Mouse (Mus musculus) lung, embryonic 15.5 days (tissue): Measurements from ENCODE around the gene Adarb2. TPM values are rescaled to one million over a fixed set of nuclear protein-coding genes. Genes with fewer than 3 reads are reported as not detected.

ENCODE experiments used
- ATAC-seq: fragments of 200-750 bp; cut with Nextera tagmentation; 2 replicates; pipeline ENCODE4 v1.8.0; 2017; ENCODE audit warnings: moderate number of reproducible peaks, borderline replicate concordance; ENCODE audit not compliant: low FRiP score, low TSS enrichment; ENCODE audit errors: extremely low read depth
- H3K27ac ChIP-seq: fragments of 300-500 bp; sonication (generic); 2 replicates; pipeline ENCODE4 v1.5.1; 2015; ENCODE audit warnings: moderate library complexity, mild to moderate bottlenecking, inconsistent platforms
- H3K27me3 ChIP-seq: fragments of 300-500 bp; sonication (generic); 2 replicates; pipeline ENCODE4 v1.6.1; 2015; ENCODE audit warnings: inconsistent platforms
- H3K36me3 ChIP-seq: fragments of 300-500 bp; sonication (generic); 2 replicates; pipeline ENCODE4 v1.6.1; 2015; ENCODE audit warnings: inconsistent platforms
- H3K4me1 ChIP-seq: fragments of 300-500 bp; sonication (generic); 2 replicates; pipeline ENCODE4 v1.6.1; 2015; ENCODE audit warnings: inconsistent platforms
- H3K4me2 ChIP-seq: fragments of 300-500 bp; sonication (generic); 2 replicates; pipeline ENCODE4 v1.6.1; 2015; ENCODE audit warnings: inconsistent platforms, mild to moderate bottlenecking, moderate library complexity
- H3K4me3 ChIP-seq: fragments of 300-500 bp; sonication (generic); 2 replicates; pipeline ENCODE4 v1.5.1; 2015; ENCODE audit warnings: mild to moderate bottlenecking, inconsistent platforms
- H3K9ac ChIP-seq: fragments of 300-500 bp; sonication (generic); 2 replicates; pipeline ENCODE4 v1.6.1; 2015; ENCODE audit warnings: inconsistent platforms
- H3K9me3 ChIP-seq: fragments of 300-500 bp; sonication (generic); 2 replicates; pipeline ENCODE4 v1.6.1; 2016; ENCODE audit warnings: inconsistent platforms
- WGBS: fragments of 180-500 bp; shearing (Covaris S2); methylation state at CpG from one replicate; pipeline ENCODE4 v1.1.7; 2015; 5-methylcytosine and 5-hydroxymethylcytosine counted together
- polyA plus RNA-seq: library from polyadenylated mRNA; unstranded; fragments of >200 nt; fragmentation: Nextera tagmentation; extraction: Ambion mirVana; gene quantifications from 2 replicates; pipeline ENCODE4 v1.2.1, GENCODE M21; 2015

The Adarb2 gene
- polyA plus RNA-seq, 1 experiment from 2014 or later, result 0.32 TPM

DNA sequence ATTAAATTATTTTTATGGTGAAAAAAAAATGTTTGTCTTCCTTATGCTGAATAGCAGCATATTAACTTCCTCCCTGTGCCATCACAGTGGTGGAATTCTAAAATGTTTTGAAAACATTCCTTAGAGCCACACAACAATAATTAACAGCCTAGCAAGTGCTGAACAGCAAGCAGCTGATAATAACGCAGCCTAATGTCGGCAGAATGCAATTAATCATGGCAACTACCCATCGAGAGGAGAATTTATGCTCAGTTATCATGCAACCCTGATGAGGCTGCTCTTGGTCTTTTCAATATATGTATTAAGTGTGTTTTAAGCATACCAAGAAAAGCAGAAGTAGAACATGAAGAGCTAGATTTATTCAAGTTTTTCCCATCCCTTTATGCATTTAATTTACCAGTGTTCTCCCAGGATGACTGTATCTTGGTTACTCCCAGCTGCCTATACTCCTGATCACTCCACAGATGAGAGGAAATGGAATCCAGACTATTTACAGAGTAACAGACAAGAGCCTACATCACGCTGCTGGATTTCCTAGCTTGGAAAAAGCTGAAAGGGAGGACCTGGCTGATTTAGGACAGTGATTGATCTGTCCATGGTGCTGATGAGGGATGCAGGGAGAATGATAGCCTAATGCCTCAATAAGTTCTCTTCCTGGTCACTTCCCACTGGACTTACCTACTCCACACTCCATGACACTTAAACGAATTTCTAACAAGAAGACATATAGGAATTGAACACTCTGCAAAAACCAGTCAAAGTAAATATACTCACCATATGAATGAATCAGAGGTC lies 113.9 kb downstream of the Adarb2 start:
- Histone ChIP-seq H3K4me1 (no peaks in the 10 kb centered on the region), H3K36me3 (no peaks in the 10 kb centered on the region), H3K27ac (no peak overlapping the region), H3K9ac (no peak overlapping the region), H3K27me3 (no peaks in the 10 kb centered on the region), H3K9me3 (no peaks in the 10 kb centered on the region), H3K4me2 (no peak overlapping the region), H3K4me3 (no peak overlapping the region)
- WGBS, result 31% methylated on average over 5 of the region's 5 CpGs
- ATAC-seq, result no peak

DNA sequence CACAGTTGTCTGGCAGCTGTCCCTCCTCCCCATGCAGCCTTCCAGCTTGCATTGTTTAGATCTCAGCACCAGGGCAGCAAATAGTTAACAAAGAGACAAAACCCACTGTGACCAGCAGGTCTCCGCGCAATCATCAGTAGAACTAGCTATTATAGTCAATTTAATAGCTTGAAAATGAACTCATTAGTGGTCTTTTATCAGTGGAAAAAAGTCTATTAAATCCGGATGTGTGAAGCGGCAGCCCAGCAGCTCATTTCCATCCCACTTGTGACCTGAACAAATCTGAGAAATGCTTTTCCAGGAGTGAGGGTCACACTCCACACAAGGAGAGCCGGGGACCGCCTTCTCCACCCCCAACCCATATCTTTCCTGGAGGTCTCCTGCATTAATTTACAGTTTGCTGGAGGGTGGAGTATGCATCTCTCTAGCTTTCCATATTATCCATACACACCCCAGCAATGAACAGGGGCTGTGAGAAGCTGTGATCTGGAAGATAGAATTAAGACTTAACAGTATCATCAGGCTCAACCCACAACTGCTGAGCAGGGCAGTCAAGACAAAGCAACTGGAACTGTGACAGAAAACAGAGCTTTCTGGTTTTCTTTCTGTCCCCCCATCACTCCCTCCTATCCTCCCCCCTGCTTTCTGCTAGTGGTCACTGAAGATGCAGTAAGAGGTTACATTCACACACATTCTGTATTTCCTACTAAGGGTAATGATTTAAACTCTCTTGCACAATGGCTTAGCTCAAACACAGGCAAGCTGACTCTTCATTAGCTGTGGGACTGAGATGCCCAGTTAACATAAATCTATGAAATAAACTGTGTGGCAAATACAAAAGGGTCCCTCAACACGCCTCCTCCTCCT lies 131.2 kb downstream of the Adarb2 start:
- no peaks in the 10 kb centered on the region for H3K4me1 ChIP-seq
- H3K4me2 ChIP-seq, result no peak overlapping the region
- H3K27me3 ChIP-seq, result no peaks in the 10 kb centered on the region
- H3K9me3 ChIP-seq, result no peaks in the 10 kb centered on the region
- WGBS, result 45% methylated on average over 7 of the region's 7 CpGs
- H3K36me3 ChIP-seq, result no peaks in the 10 kb centered on the region
- no peak overlapping the region for H3K9ac ChIP-seq
- ATAC-seq, result no peak
- H3K27ac ChIP-seq, result no peak overlapping the region
- H3K4me3 ChIP-seq, result no peak overlapping the region

DNA sequence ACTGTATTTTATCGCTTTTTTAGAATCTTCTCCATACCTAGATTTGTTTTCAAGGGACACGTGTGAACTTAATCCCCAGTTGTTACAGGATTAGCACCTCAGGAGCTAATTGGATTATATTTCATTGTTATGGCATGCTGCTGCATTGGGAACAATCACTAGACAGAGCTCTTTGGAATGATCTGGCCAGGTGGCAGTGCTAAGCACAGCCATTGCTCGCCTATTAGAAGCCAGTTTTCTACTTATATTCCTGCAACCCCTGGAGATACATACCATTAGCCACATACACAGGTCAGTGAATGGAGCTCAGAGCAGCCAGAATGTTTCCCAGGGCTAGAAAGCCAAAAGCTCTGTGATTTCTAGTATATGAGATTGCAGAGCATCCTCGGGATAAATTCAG lies 131.9 kb downstream of the Adarb2 start:
- WGBS, result 72% methylated on average over 4 of the region's 4 CpGs
- H3K36me3 ChIP-seq, result no peaks in the 10 kb centered on the region
- H3K4me1 ChIP-seq, result no peaks in the 10 kb centered on the region
- H3K4me2 ChIP-seq, result no peak overlapping the region
- no peak for ATAC-seq
- H3K9me3 ChIP-seq, result no peaks in the 10 kb centered on the region
- no peak overlapping the region for H3K4me3 ChIP-seq
- no peak overlapping the region for H3K9ac ChIP-seq
- H3K27me3 ChIP-seq, result no peaks in the 10 kb centered on the region
- H3K27ac ChIP-seq, result no peak overlapping the region

DNA sequence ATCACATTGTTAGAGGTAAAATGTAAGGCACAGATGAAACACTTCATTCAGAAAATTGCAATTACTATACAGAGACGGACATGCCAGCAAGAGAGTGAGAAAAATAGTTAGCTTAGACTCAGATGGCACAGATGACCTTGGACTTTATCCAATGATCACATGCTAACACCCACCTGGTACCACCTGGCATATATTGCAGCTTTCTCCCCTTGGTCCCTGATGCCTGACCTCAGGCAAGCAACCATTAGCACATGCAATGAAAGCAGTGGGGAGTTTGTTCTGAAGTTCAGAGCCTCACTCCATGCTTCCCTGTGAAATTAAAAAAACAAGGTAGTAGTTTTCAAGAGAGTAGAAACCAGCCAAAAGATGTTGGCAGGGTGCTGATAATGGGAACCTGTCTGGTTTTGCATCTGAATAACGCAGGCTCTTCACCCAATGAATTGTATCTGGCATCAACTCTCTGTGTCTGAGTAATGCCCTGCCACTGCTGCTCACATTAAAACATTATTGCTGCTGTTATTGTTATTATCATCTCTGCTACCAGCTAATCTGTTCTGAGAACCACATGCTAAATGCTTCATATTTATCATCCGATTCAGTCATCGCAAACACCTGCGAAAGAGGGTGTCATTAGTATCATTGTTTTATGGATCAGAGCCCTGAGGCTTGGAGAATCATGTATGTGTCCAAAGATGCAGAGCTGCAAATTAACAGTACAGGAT lies 138.6 kb downstream of the Adarb2 start:
- 79% methylated on average over 5 of the region's 5 CpGs for WGBS
- no peak overlapping the region for H3K9ac ChIP-seq
- no peak overlapping the region for H3K4me2 ChIP-seq
- H3K27ac ChIP-seq, result no peak overlapping the region
- no peaks in the 10 kb centered on the region for H3K36me3 ChIP-seq
- H3K4me3 ChIP-seq, result no peak overlapping the region
- no peaks in the 10 kb centered on the region for H3K9me3 ChIP-seq
- ATAC-seq, result no peak
- H3K27me3 ChIP-seq, result no peaks in the 10 kb centered on the region
- no peaks in the 10 kb centered on the region for H3K4me1 ChIP-seq

DNA sequence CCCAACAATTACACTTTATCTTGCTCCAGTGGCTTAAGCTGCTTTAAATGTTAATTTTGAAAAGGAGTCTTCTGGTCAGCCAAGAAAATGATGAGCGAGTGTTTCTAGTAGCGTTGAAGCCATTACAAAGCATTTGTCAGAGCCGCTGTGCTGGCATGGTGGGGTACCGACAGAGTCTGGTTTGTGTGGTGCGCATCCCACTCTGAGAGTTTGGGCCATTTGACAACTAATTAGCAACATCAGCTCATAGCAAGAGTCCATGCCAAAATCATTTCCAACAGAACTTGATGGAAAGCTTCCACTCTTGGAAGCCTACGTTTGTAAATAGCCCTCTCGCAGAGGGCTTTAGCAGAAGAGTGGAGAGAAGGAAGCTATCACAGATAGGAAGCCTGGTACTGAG lies 144.5 kb downstream of the Adarb2 start:
- Histone ChIP-seq H3K4me2 (no peak overlapping the region), H3K4me1 (no peaks in the 10 kb centered on the region), H3K9me3 (no peaks in the 10 kb centered on the region), H3K27ac (no peak overlapping the region), H3K9ac (no peak overlapping the region), H3K4me3 (no peak overlapping the region), H3K27me3 (no peaks in the 10 kb centered on the region), H3K36me3 (no peaks in the 10 kb centered on the region)
- WGBS, result 84% methylated on average over 7 of the region's 7 CpGs
- no peak for ATAC-seq

DNA sequence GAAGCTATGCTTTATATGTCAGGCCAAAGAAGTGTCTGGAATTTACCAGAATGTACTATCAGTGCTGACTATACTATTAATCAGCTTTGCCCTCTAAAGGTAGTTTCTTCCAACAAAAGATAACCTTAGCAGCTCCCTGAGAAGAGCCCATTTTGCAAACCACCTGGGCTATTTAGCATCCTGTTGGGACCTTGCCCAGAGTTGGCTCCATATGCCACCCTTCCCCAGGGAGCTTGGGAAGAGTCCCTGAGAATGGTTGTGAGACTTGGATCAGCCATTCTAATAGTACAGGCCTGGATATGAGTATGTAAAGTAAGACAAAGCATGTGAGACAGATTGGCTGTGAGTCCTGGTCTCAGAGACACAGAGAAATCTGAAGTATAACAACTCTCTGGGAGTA lies 149.7 kb downstream of the Adarb2 start:
- H3K27me3 ChIP-seq, result no peaks in the 10 kb centered on the region
- H3K4me2 ChIP-seq, result no peak overlapping the region
- no peak for ATAC-seq
- H3K27ac ChIP-seq, result no peak overlapping the region
- no peak overlapping the region for H3K4me3 ChIP-seq
- no peaks in the 10 kb centered on the region for H3K4me1 ChIP-seq
- H3K36me3 ChIP-seq, result no peaks in the 10 kb centered on the region
- no peak overlapping the region for H3K9ac ChIP-seq
- H3K9me3 ChIP-seq, result no peaks in the 10 kb centered on the region

DNA sequence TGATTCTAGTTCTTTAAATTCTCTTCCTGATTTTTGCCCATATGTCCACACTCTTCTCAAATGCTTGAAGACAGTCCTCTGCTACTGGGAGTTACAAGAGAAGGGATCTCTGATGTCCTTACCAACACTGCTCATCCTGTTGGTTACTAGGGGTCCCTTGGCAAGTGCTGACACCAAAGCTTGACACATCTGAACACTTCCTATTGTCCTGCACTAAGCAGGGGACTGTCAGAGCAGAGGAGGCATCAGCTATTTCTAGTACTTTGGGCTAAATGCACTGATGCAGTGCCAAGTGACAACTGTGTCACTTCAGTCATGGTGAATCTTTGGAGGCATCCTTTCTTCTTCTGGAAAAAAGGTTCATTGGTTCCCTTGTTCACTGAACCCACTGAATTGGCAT lies 150.3 kb downstream of the Adarb2 start:
- Histone ChIP-seq H3K27me3 (no peaks in the 10 kb centered on the region), H3K4me2 (no peak overlapping the region), H3K36me3 (no peaks in the 10 kb centered on the region), H3K4me3 (no peak overlapping the region), H3K9me3 (no peaks in the 10 kb centered on the region), H3K4me1 (no peaks in the 10 kb centered on the region), H3K27ac (no peak overlapping the region), H3K9ac (no peak overlapping the region)
- no peak for ATAC-seq

DNA sequence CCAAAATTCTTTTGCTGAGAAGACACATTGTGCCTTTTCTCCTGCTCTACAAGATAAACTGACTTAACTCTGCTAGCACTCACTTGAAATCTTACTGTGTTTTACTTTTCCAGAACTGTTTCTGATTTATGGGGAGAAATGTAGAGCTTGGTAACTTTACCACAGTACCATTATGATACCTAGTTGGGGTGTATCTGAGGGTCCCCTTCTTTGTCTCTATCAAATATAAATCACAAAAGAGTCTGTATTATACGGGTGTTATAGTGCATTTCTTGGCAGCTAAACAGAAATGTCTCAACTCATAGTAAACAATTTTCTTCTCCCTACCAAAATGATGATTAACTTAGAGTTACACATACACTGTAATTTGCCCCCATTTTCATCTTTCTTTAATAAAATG lies 162.9 kb downstream of the Adarb2 start:
- Histone ChIP-seq H3K27ac (no peak overlapping the region), H3K27me3 (no peaks in the 10 kb centered on the region), H3K4me2 (no peak overlapping the region), H3K9ac (no peak overlapping the region), H3K4me3 (no peak overlapping the region), H3K36me3 (no peaks in the 10 kb centered on the region), H3K4me1 (0 out of 2 replicates have a peak, but pooled peaks cover 4% of the 10 kb centered on the region), H3K9me3 (no peaks in the 10 kb centered on the region)
- peak; percentile 35; the same call in 1 of the 2 replicates for ATAC-seq
- 56% methylated on average over 1 of the region's 1 CpGs for WGBS

DNA sequence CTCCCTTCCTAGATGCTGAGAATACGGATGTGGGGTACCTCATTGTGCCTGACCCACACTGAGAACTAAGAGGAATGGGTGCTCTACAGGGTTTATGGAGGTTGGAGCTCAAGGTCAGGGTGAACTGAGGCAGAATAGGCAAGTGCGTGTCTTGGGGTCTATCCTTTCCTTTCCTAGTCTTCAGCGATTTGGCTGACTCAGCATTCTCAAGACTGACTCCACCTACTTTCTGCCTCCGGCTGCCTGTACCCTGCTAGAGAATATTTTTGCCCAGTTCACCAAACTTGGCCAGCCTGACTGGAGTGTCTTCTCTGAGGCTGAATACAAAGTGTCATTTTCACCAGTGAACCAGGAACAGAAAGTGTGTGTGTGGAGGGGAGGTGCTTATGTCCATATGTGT lies 163.4 kb downstream of the Adarb2 start:
- WGBS, result 71% methylated on average over 4 of the region's 4 CpGs

DNA sequence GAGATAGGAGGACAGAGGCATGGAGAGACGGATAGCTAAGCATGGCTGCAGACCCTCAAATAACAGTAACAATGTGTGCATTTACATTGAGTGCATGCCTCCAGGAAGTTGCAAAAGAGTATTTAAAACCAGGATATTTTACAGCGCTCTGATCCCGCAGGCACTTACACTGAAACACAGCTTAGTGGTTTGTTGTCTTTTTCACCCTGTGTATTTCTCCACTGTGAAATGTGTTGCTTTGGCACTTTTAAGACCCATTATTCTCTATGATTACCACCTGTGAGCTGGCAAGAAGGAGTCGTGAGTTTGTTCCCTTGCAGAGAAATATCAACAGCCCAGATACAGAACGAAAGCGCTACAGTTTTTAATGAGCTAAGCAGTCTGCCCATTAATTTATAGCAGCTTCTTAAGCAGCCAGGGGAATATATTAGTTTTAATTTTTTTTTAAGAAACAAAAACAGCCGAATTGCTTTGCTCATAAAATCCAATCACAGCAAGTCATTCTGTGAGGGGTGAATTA lies 167.3 kb downstream of the Adarb2 start:
- H3K9me3 ChIP-seq, result no peaks in the 10 kb centered on the region
- no peak overlapping the region for H3K4me2 ChIP-seq
- no peaks in the 10 kb centered on the region for H3K27me3 ChIP-seq
- ATAC-seq, result no peak
- no peak overlapping the region for H3K9ac ChIP-seq
- H3K4me3 ChIP-seq, result no peak overlapping the region
- H3K27ac ChIP-seq, result no peak overlapping the region
- H3K4me1 ChIP-seq, result 0 out of 2 replicates have a peak, but pooled peaks cover 4% of the 10 kb centered on the region
- H3K36me3 ChIP-seq, result no peaks in the 10 kb centered on the region
- 76% methylated on average over 7 of the region's 7 CpGs for WGBS

More for the DNA sequence above, 163.4 kb downstream of the Adarb2 start:
- H3K27ac ChIP-seq, result no peak overlapping the region
- H3K9me3 ChIP-seq, result no peaks in the 10 kb centered on the region
- H3K4me2 ChIP-seq, result no peak overlapping the region
- H3K4me1 ChIP-seq, result 0 out of 2 replicates have a peak, but pooled peaks cover 4% of the 10 kb centered on the region
- no peaks in the 10 kb centered on the region for H3K27me3 ChIP-seq
- no peak for ATAC-seq
- no peak overlapping the region for H3K4me3 ChIP-seq
- H3K36me3 ChIP-seq, result no peaks in the 10 kb centered on the region
- no peak overlapping the region for H3K9ac ChIP-seq

DNA sequence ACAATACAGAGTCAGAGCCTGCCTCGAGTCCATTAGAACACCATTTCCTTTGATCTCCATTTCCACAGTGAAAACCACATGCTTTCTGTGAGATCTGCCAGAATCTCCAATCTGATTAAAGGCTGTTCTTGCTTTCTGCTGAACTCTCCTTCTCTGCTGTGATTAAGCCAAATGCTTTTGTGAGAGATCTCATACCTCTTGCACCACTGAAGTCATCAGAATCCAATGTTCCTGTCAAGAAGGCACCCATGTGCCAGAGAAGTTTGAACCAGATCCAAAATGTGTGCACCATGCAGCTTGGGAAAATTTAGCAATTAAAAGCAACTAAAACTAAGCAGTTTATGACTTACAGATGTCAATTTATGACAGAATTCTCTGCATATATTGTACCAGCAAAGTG lies 185.9 kb downstream of the Adarb2 start:
- Histone ChIP-seq H3K9me3 (no peaks in the 10 kb centered on the region), H3K27ac (no peak overlapping the region), H3K36me3 (no peaks in the 10 kb centered on the region), H3K4me2 (no peak overlapping the region), H3K4me1 (no peaks in the 10 kb centered on the region), H3K27me3 (no peaks in the 10 kb centered on the region), H3K9ac (no peak overlapping the region), H3K4me3 (no peak overlapping the region)
- ATAC-seq, result no peak
- WGBS, result 33% methylated on average over 1 of the region's 1 CpGs
